Mouse (Mus musculus) limb, embryonic 14.5 days (tissue): ENCODE measurements at regions not wholly inside any gene's neighbourhood (a gene's known extent, or its start where the extent isn't known, plus 50 kb on each side); places are given as distances from the start of the nearest gene placed in this dataset.
"Not testable (repeated sequence)": the region's sequence is repeated elsewhere in the genome, so short reads cannot be mapped to it uniquely, and the experiment has no call there.

Experiments used
- ATAC-seq: fragments of 200-750 bp; cut with Nextera tagmentation; 2 replicates; pipeline ENCODE4 v1.8.0; 2017; ENCODE audit warnings: low read depth, moderate number of reproducible peaks, moderate TSS enrichment; ENCODE audit not compliant: low FRiP score
- DNase-seq: peaks from one replicate; pipeline ENCODE4 v3.0.0-alpha.2; 2015; ENCODE audit warnings: low spot score
- H3K27ac ChIP-seq: fragments of 300-500 bp; sonication (generic); replicated peaks from 2 replicates; pipeline ENCODE4 v1.5.1; 2014; ENCODE audit warnings: low read depth, mild to moderate bottlenecking, low read length, moderate library complexity, mixed read lengths
- H3K27me3 ChIP-seq: fragments of 300-500 bp; sonication (generic); 2 replicates; pipeline ENCODE4 v1.6.1; 2014; ENCODE audit warnings: low read length, mixed read lengths; ENCODE audit not compliant: control insufficient read depth, insufficient read depth
- H3K36me3 ChIP-seq: fragments of 300-500 bp; sonication (generic); 2 replicates; pipeline ENCODE4 v1.6.1; 2014; ENCODE audit warnings: mild to moderate bottlenecking, low read length, moderate library complexity, mixed read lengths; ENCODE audit not compliant: control insufficient read depth, insufficient read depth
- H3K4me1 ChIP-seq: fragments of 300-500 bp; sonication (generic); 2 replicates; pipeline ENCODE4 v1.6.1; 2014; ENCODE audit warnings: antibody characterized with exemption, low read length, mixed read lengths; ENCODE audit not compliant: control insufficient read depth, insufficient read depth
- H3K4me2 ChIP-seq: fragments of 300-500 bp; sonication (generic); replicated peaks from 2 replicates; pipeline ENCODE4 v1.6.1; 2014; ENCODE audit warnings: low read depth, mild to moderate bottlenecking, low read length, moderate library complexity; ENCODE audit not compliant: severe bottlenecking
- H3K4me3 ChIP-seq: fragments of 300-500 bp; sonication (generic); replicated peaks from 2 replicates; pipeline ENCODE4 v1.5.1; 2014; ENCODE audit warnings: low read length
- H3K9ac ChIP-seq: fragments of 300-500 bp; sonication (generic); 2 replicates; pipeline ENCODE4 v1.6.1; 2014; ENCODE audit warnings: mild to moderate bottlenecking, low read depth, low read length, moderate library complexity; ENCODE audit not compliant: severe bottlenecking
- H3K9me3 ChIP-seq: fragments of 300-500 bp; sonication (generic); 2 replicates; pipeline ENCODE4 v1.6.1; 2016; ENCODE audit warnings: low read length; ENCODE audit not compliant: control insufficient read depth
- POLR2A ChIP-seq: fragments of 200-500 bp; IDR thresholded peaks from 2 replicates; pipeline ENCODE4 v1.8.0; 2012; ENCODE audit warnings: inconsistent platforms, mild to moderate bottlenecking, moderate library complexity, borderline replicate concordance; ENCODE audit not compliant: insufficient read depth, insufficient read length; ENCODE audit errors: extremely low read depth
- WGBS: fragments of 180-500 bp; shearing (Covaris S2); extraction: QIAGEN DNeasy Blood & Tissue Kit; methylation state at CpG from one replicate; pipeline ENCODE4 v1.1.7; 2014; 5-methylcytosine and 5-hydroxymethylcytosine counted together

- Histone ChIP-seq H3K9ac (no peak overlapping the region), H3K27me3 (no peaks in the 10 kb centered on the region), H3K36me3 (no peaks in the 10 kb centered on the region), H3K4me1 (no peaks in the 10 kb centered on the region), H3K9me3 (0 out of 2 replicates have a peak, but pooled peaks cover 3% of the 10 kb centered on the region), H3K4me3 (no peak overlapping the region), H3K27ac (no peak overlapping the region), H3K4me2 (no peak overlapping the region)
- 91% methylated on average over 3 of the region's 3 CpGs for WGBS
- TF ChIP-seq POLR2A: no peak
- DNase-seq: no peak
- no peak for ATAC-seq
Observed at GRCm38 (mm10) chr6:37750271-37750670, 120.3 kb upstream of the Trim24 start.

- Histone ChIP-seq H3K4me3 (no peak overlapping the region), H3K27me3 (no peaks in the 10 kb centered on the region), H3K4me2 (no peak overlapping the region), H3K9me3 (0 out of 2 replicates have a peak, but pooled peaks cover 3% of the 10 kb centered on the region), H3K27ac (no peak overlapping the region), H3K4me1 (no peaks in the 10 kb centered on the region), H3K9ac (no peak overlapping the region), H3K36me3 (no peaks in the 10 kb centered on the region)
- DNase-seq (no peak), ATAC-seq (no peak)
- no peak for TF ChIP-seq POLR2A
Observed at GRCm38 (mm10) chr6:37751701-37752100, 118.9 kb upstream of the Trim24 start.

- not testable (repeated sequence) for H3K36me3 ChIP-seq, H3K4me3 ChIP-seq, H3K9ac ChIP-seq, ATAC-seq, H3K4me1 ChIP-seq, H3K9me3 ChIP-seq, H3K27ac ChIP-seq, H3K4me2 ChIP-seq, DNase-seq, H3K27me3 ChIP-seq
- WGBS: 92% methylated on average over 4 of the region's 5 CpGs
Observed at GRCm38 (mm10) chr6:37761003-37761402, 109.6 kb upstream of the Trim24 start.

GRCm38 (mm10) chr6:37763036-37763435 lies 107.6 kb upstream of the Trim24 start:
- Histone ChIP-seq H3K27ac (no peak overlapping the region), H3K4me2 (no peak overlapping the region), H3K4me1 (no peaks in the 10 kb centered on the region), H3K4me3 (no peak overlapping the region), H3K27me3 (no peaks in the 10 kb centered on the region), H3K9me3 (no peaks in the 10 kb centered on the region), H3K9ac (no peak overlapping the region), H3K36me3 (no peaks in the 10 kb centered on the region)
- no peak for DNase-seq
- WGBS: 54% methylated on average over 2 of the region's 2 CpGs
- TF ChIP-seq POLR2A: no peak
- ATAC-seq: no peak

GRCm38 (mm10) chr6:37767690-37768089 lies 102.9 kb upstream of the Trim24 start:
- Histone ChIP-seq H3K9me3 (no peaks in the 10 kb centered on the region), H3K4me3 (no peak overlapping the region), H3K9ac (no peak overlapping the region), H3K4me1 (no peaks in the 10 kb centered on the region), H3K27me3 (no peaks in the 10 kb centered on the region), H3K27ac (no peak overlapping the region), H3K4me2 (no peak overlapping the region), H3K36me3 (no peaks in the 10 kb centered on the region)
- TF ChIP-seq POLR2A: no peak
- no peak for DNase-seq
- no peak for ATAC-seq

- Histone ChIP-seq H3K4me1 (no peaks in the 10 kb centered on the region), H3K4me3 (no peak overlapping the region), H3K27ac (no peak overlapping the region), H3K9ac (no peak overlapping the region), H3K27me3 (no peaks in the 10 kb centered on the region), H3K9me3 (no peaks in the 10 kb centered on the region), H3K4me2 (no peak overlapping the region), H3K36me3 (no peaks in the 10 kb centered on the region)
- TF ChIP-seq POLR2A: no peak
- ATAC-seq (no peak), DNase-seq (no peak)
Observed at GRCm38 (mm10) chr6:37773294-37773693, 97.3 kb upstream of the Trim24 start.
